Mouse (Mus musculus): ENCODE results near the gene Nox1. TPM values are rescaled to one million over a fixed set of nuclear protein-coding genes. Genes with fewer than 3 reads are reported as not detected.

Gene Nox1
- total RNA-seq, 1 experiment = 0.18 TPM

- Histone ChIP-seq H3K36me3 (ENCODE audit: control insufficient read depth, insufficient read depth, low read length, poor library complexity, severe bottlenecking) (no peaks in the 10 kb centered on the region), H3K9me3 (ENCODE audit: control insufficient read depth, insufficient read depth, low read depth, low read length) (no peaks in the 10 kb centered on the region), H3K9ac (ENCODE audit: insufficient read depth, low read depth, low read length, poor library complexity, severe bottlenecking) (no peak overlapping the region), H3K4me1 (ENCODE audit: control insufficient read depth in 2 of 2, insufficient read depth in 2 of 2, low read length in 2 of 2, poor library complexity in 1 of 2) (no peaks in the 10 kb centered on the region), H3K4me3 (ENCODE audit: insufficient read depth in 1 of 2, low read depth in 1 of 2, low read length in 2 of 2, poor library complexity in 1 of 2, severe bottlenecking in 1 of 2) (no peak overlapping the region), H3K27ac (ENCODE audit: insufficient read depth, low read depth, low read length, poor library complexity, severe bottlenecking) (no peak overlapping the region)
- in situ Hi-C loops (cut with MboI; ENCODE audit: low sequenced_read_pairs in 2 of 2, unreplicated experiment in 2 of 2) = no loop called here
- TF ChIP-seq MAFK (IDR thresholded peaks at IDR 0.05; ENCODE audit: insufficient read depth, low read depth, low read length) (no peak), ZNF384 (IDR thresholded peaks at IDR 0.05; ENCODE audit: low read depth, low read length) (no peak), ZC3H11A (IDR thresholded peaks at IDR 0.05; ENCODE audit: borderline replicate concordance, low read depth, low read length) (no peak), HCFC1 (IDR thresholded peaks at IDR 0.05; ENCODE audit: borderline replicate concordance, insufficient read depth, low read length) (no peak), CHD2 (IDR thresholded peaks at IDR 0.05; ENCODE audit: low read depth, low read length) (no peak)
- DNase-seq (ENCODE audit: low read depth, low spot score) = no peak
These were observed 93.2 kb downstream of the Nox1 start for GRCm38 (mm10) chrX:134128549-134128948.

- DNase-seq (ENCODE audit: low read depth, low spot score) = no peak
- Histone ChIP-seq H3K4me3 (ENCODE audit: insufficient read depth in 1 of 2, low read depth in 1 of 2, low read length in 2 of 2, poor library complexity in 1 of 2, severe bottlenecking in 1 of 2) (no peak overlapping the region), H3K9me3 (ENCODE audit: control insufficient read depth, insufficient read depth, low read depth, low read length) (no peaks in the 10 kb centered on the region), H3K4me1 (ENCODE audit: control insufficient read depth in 2 of 2, insufficient read depth in 2 of 2, low read length in 2 of 2, poor library complexity in 1 of 2) (no peaks in the 10 kb centered on the region), H3K9ac (ENCODE audit: insufficient read depth, low read depth, low read length, poor library complexity, severe bottlenecking) (no peak overlapping the region), H3K36me3 (ENCODE audit: control insufficient read depth, insufficient read depth, low read length, poor library complexity, severe bottlenecking) (no peaks in the 10 kb centered on the region), H3K27ac (ENCODE audit: insufficient read depth, low read depth, low read length, poor library complexity, severe bottlenecking) (no peak overlapping the region)
- in situ Hi-C loops (cut with MboI; ENCODE audit: low sequenced_read_pairs in 2 of 2, unreplicated experiment in 2 of 2) = no loop called here
- TF ChIP-seq MAFK (IDR thresholded peaks at IDR 0.05; ENCODE audit: insufficient read depth, low read depth, low read length) = no peak
- no peak for TF ChIP-seq ZNF384 (IDR thresholded peaks at IDR 0.05; ENCODE audit: low read depth, low read length)
- no peak for TF ChIP-seq HCFC1 (IDR thresholded peaks at IDR 0.05; ENCODE audit: borderline replicate concordance, insufficient read depth, low read length)
- TF ChIP-seq ZC3H11A (IDR thresholded peaks at IDR 0.05; ENCODE audit: borderline replicate concordance, low read depth, low read length) = no peak
- no peak for TF ChIP-seq CHD2 (IDR thresholded peaks at IDR 0.05; ENCODE audit: low read depth, low read length)
These were observed 105.3 kb downstream of the Nox1 start for GRCm38 (mm10) chrX:134116417-134116816.

- no peak overlapping the region for H3K9ac ChIP-seq (ENCODE audit: insufficient read depth, low read depth, low read length, poor library complexity, severe bottlenecking)
- H3K4me1 ChIP-seq (ENCODE audit: control insufficient read depth in 2 of 2, insufficient read depth in 2 of 2, low read length in 2 of 2, poor library complexity in 1 of 2) = no peaks in the 10 kb centered on the region
- no peaks in the 10 kb centered on the region for H3K36me3 ChIP-seq (ENCODE audit: control insufficient read depth, insufficient read depth, low read length, poor library complexity, severe bottlenecking)
- in situ Hi-C loops (cut with MboI; ENCODE audit: low sequenced_read_pairs in 2 of 2, unreplicated experiment in 2 of 2) = no loop called here
- H3K9me3 ChIP-seq (ENCODE audit: control insufficient read depth, insufficient read depth, low read depth, low read length) = no peaks in the 10 kb centered on the region
- no peak overlapping the region for H3K27ac ChIP-seq (ENCODE audit: insufficient read depth, low read depth, low read length, poor library complexity, severe bottlenecking)
- DNase-seq (ENCODE audit: low read depth, low spot score) = no peak
- H3K4me3 ChIP-seq (ENCODE audit: insufficient read depth in 1 of 2, low read depth in 1 of 2, low read length in 2 of 2, poor library complexity in 1 of 2, severe bottlenecking in 1 of 2) = no peak overlapping the region
- TF ChIP-seq MAFK (IDR thresholded peaks at IDR 0.05; ENCODE audit: insufficient read depth, low read depth, low read length) (no peak), CHD2 (IDR thresholded peaks at IDR 0.05; ENCODE audit: low read depth, low read length) (no peak), HCFC1 (IDR thresholded peaks at IDR 0.05; ENCODE audit: borderline replicate concordance, insufficient read depth, low read length) (no peak), ZNF384 (IDR thresholded peaks at IDR 0.05; ENCODE audit: low read depth, low read length) (no peak), ZC3H11A (IDR thresholded peaks at IDR 0.05; ENCODE audit: borderline replicate concordance, low read depth, low read length) (no peak)
These were observed 110.0 kb downstream of the Nox1 start for GRCm38 (mm10) chrX:134111767-134112166.

GRCm38 (mm10) chrX:134102641-134103040 lies 119.1 kb downstream of the Nox1 start:
- in situ Hi-C loops (cut with MboI; ENCODE audit: low sequenced_read_pairs in 2 of 2, unreplicated experiment in 2 of 2) = no loop called here
- DNase-seq (ENCODE audit: low read depth, low spot score) = no peak

GRCm38 (mm10) chrX:134085453-134085852 lies 136.3 kb downstream of the Nox1 start:
- no peak for DNase-seq (ENCODE audit: low read depth, low spot score)
- no peak overlapping the region for H3K27ac ChIP-seq (ENCODE audit: insufficient read depth, low read depth, low read length, poor library complexity, severe bottlenecking)
- in situ Hi-C loops (cut with MboI; ENCODE audit: low sequenced_read_pairs in 2 of 2, unreplicated experiment in 2 of 2) = loop anchor here in 1 of 2 experiments (25.0 kb wide), 1 partner anchor 227 kb away; the partner anchor contains the start of gene Cenpi
- H3K36me3 ChIP-seq (ENCODE audit: control insufficient read depth, insufficient read depth, low read length, poor library complexity, severe bottlenecking) = peaks cover 7% of the 10 kb centered on the region; the same call in 1 of the 2 replicates
- H3K4me3 ChIP-seq (ENCODE audit: insufficient read depth in 1 of 2, low read depth in 1 of 2, low read length in 2 of 2, poor library complexity in 1 of 2, severe bottlenecking in 1 of 2) = no peak overlapping the region
- no peaks in the 10 kb centered on the region for H3K9me3 ChIP-seq (ENCODE audit: control insufficient read depth, insufficient read depth, low read depth, low read length)
- H3K4me1 ChIP-seq (ENCODE audit: control insufficient read depth in 2 of 2, insufficient read depth in 2 of 2, low read length in 2 of 2, poor library complexity in 1 of 2) = no peaks in the 10 kb centered on the region
- H3K9ac ChIP-seq (ENCODE audit: insufficient read depth, low read depth, low read length, poor library complexity, severe bottlenecking) = no peak overlapping the region
- TF ChIP-seq CHD2 (IDR thresholded peaks at IDR 0.05; ENCODE audit: low read depth, low read length) = no peak
- TF ChIP-seq MAFK (IDR thresholded peaks at IDR 0.05; ENCODE audit: insufficient read depth, low read depth, low read length) = no peak
- TF ChIP-seq HCFC1 (IDR thresholded peaks at IDR 0.05; ENCODE audit: borderline replicate concordance, insufficient read depth, low read length) = no peak

More at GRCm38 (mm10) chrX:134102641-134103040, 119.1 kb downstream of the Nox1 start:
- Histone ChIP-seq H3K4me1 (ENCODE audit: control insufficient read depth in 2 of 2, insufficient read depth in 2 of 2, low read length in 2 of 2, poor library complexity in 1 of 2) (no peaks in the 10 kb centered on the region), H3K27ac (ENCODE audit: insufficient read depth, low read depth, low read length, poor library complexity, severe bottlenecking) (no peak overlapping the region), H3K36me3 (ENCODE audit: control insufficient read depth, insufficient read depth, low read length, poor library complexity, severe bottlenecking) (no peaks in the 10 kb centered on the region), H3K9ac (ENCODE audit: insufficient read depth, low read depth, low read length, poor library complexity, severe bottlenecking) (no peak overlapping the region), H3K4me3 (ENCODE audit: insufficient read depth in 1 of 2, low read depth in 1 of 2, low read length in 2 of 2, poor library complexity in 1 of 2, severe bottlenecking in 1 of 2) (no peak overlapping the region), H3K9me3 (ENCODE audit: control insufficient read depth, insufficient read depth, low read depth, low read length) (no peaks in the 10 kb centered on the region)
- no peak for TF ChIP-seq ZC3H11A (IDR thresholded peaks at IDR 0.05; ENCODE audit: borderline replicate concordance, low read depth, low read length)
